ENCODE assay signal across 9 mouse cellular contexts in genomic region chr1:134343567-134343966, GRCm38 (mm10). TPM values are rescaled to one million over a fixed set of nuclear protein-coding genes. Genes with fewer than 3 reads are reported as not detected.
DNase-seq lines count a peak whose midpoint lies in the region; ATAC-seq lines count a peak whose summit lies in the region.
"Had no signal": no experiment of that assay in that cellular context is flagged by ENCODE, and none has a peak within 500 bp of the region (broad histone marks: within the 10 kb centered on the region; RNA-seq: fewer than 3 reads in every experiment).

No protein-coding gene starts in this region.

- H3K27ac ChIP-seq in heart, embryonic 14.5 days (replicated peaks in 1 of 2; ENCODE audit: control insufficient read depth in 1 of 2, insufficient read depth in 1 of 2, low read depth in 2 of 2, low read length in 2 of 2), result peak overlapping the region; percentile 16 to 63; a peak in 2 of 4 replicates
- no peak overlapping the region for H3K27ac ChIP-seq in forebrain, embryonic 12.5 days
- no peak overlapping the region for H3K27ac ChIP-seq in liver, embryonic 15.5 days (replicated peaks)

- H3K9ac ChIP-seq in heart, embryonic 14.5 days (ENCODE audit: low read length), result peak overlapping the region; percentile 76
- no peak overlapping the region for H3K9ac ChIP-seq in forebrain, embryonic 12.5 days
- H3K9ac ChIP-seq in liver, embryonic 15.5 days, result no peak overlapping the region

- peaks cover 28% of the 10 kb centered on the region for H3K36me3 ChIP-seq in heart, embryonic 14.5 days (ENCODE audit: control insufficient read depth, insufficient read depth, low read length)
- peaks cover 23% of the 10 kb centered on the region for H3K36me3 ChIP-seq in forebrain, embryonic 12.5 days (replicated peaks)
- peaks cover 24% of the 10 kb centered on the region for H3K36me3 ChIP-seq in liver, embryonic 15.5 days (replicated peaks)

- no peaks in the 10 kb centered on the region for H3K27me3 ChIP-seq in heart, embryonic 14.5 days (ENCODE audit: control insufficient read depth, insufficient read depth, low read length)
- H3K27me3 ChIP-seq in forebrain, embryonic 12.5 days, result 0 out of 2 replicates have a peak, but pooled peaks cover 10% of the 10 kb centered on the region
- H3K27me3 ChIP-seq in liver, embryonic 15.5 days, result peaks cover 25% of the 10 kb centered on the region

- no peaks in the 10 kb centered on the region for H3K9me3 ChIP-seq in heart, embryonic 14.5 days (ENCODE audit: control insufficient read depth, low read length)
- no peaks in the 10 kb centered on the region for H3K9me3 ChIP-seq in forebrain, embryonic 12.5 days
- H3K9me3 ChIP-seq in liver, embryonic 15.5 days (replicated peaks), result no peaks in the 10 kb centered on the region

- H3K4me3 ChIP-seq in heart, embryonic 14.5 days (ENCODE audit: control insufficient read depth in 1 of 2, insufficient read depth in 1 of 2, low read depth in 1 of 2, low read length in 2 of 2), result peak overlapping the region; percentile 53 to 74
- peak overlapping the region; percentile 48; the same call in 1 of the 2 replicates for H3K4me3 ChIP-seq in forebrain, embryonic 12.5 days (replicated peaks)
- no peak overlapping the region for H3K4me3 ChIP-seq in liver, embryonic 15.5 days (replicated peaks)

- H3K4me1 ChIP-seq in heart, embryonic 14.5 days (ENCODE audit: control insufficient read depth in 2 of 2, insufficient read depth in 2 of 2, low read length in 2 of 2), result peaks cover 20 to 54% of the 10 kb centered on the region in 2 experiments
- H3K4me1 ChIP-seq in forebrain, embryonic 12.5 days, result peaks cover 15% of the 10 kb centered on the region
- H3K4me1 ChIP-seq in liver, embryonic 15.5 days (replicated peaks), result peaks cover 14% of the 10 kb centered on the region

- 0% methylated on average over 2 of the region's 2 CpGs for WGBS in heart, embryonic 14.5 days
- WGBS in forebrain, embryonic 12.5 days, result 6% methylated on average over 2 of the region's 2 CpGs
- 16% methylated on average over 2 of the region's 2 CpGs for WGBS in liver, embryonic 15.5 days (ENCODE audit: insufficient replicate concordance)

- peak overlapping the region; percentile 78 for H3K4me2 ChIP-seq in heart, embryonic 14.5 days (ENCODE audit: low read length)
- peak overlapping the region; percentile 78 for H3K4me2 ChIP-seq in forebrain, embryonic 12.5 days
- 0 out of 2 replicates have a peak overlapping the region, but pooled peaks have one; percentile 69 for H3K4me2 ChIP-seq in liver, embryonic 15.5 days

- DNase-seq in heart, adult 8-10 months (ENCODE audit: low spot score), result no peak
- DNase-seq in R1 (ENCODE audit: low read depth, low spot score), result peak; percentile 34
- no peak for DNase-seq in thymus, postnatal 0 days (ENCODE audit: low spot score)
- DNase-seq in right cerebral cortex, postnatal 4 days, result no peak

- no peak for ATAC-seq in heart, embryonic 14.5 days (ENCODE audit: insufficient number of reproducible peaks, insufficient read depth, low FRiP score, low read depth)
- ATAC-seq in forebrain, embryonic 12.5 days (ENCODE audit: low FRiP score), result no peak
- ATAC-seq in liver, embryonic 15.5 days (ENCODE audit: insufficient read depth), result no peak
- ATAC-seq in megakaryocyte progenitor cell, adult 5-6 weeks (replicated peaks; ENCODE audit: poor library complexity), result no peak

RNA-seq across cellular contexts. Expression of gene Ppfia4, which starts 10.8 kb away (rescaled TPM):
- polyA plus RNA-seq in heart, embryonic 14.5 days (2014; fragmentation: Nextera tagmentation; extraction: Ambion mirVana), result 10.5 and 11.9 TPM in 2 replicates
- 1 to 10 TPM in 1 of 4 experiments, under 1 TPM in 3; 0.63 to 1.1 (median 0.95) TPM for total RNA-seq in heart, adult 8-10 months (2022)
- polyA plus RNA-seq in forebrain, embryonic 12.5 days (2016; fragmentation: Nextera tagmentation; extraction: Ambion mirVana), result 3.1 and 3.2 TPM in 2 replicates
- 1.8 and 2.1 TPM in 2 replicates for polyA plus RNA-seq in liver, embryonic 15.5 days (2015; fragmentation: Nextera tagmentation; extraction: Ambion mirVana)
- 2.1 and 3.2 TPM in 2 replicates for polyA plus RNA-seq in thymus, postnatal 0 days (2015; fragmentation: Nextera tagmentation; extraction: Ambion mirVana)
- 3.1 and 6.1 TPM in 2 replicates for total RNA-seq in megakaryocyte progenitor cell, adult 5-6 weeks (2015)
- 5.3 and 6.5 TPM in 2 replicates for total RNA-seq in megakaryocyte progenitor cell, adult 5-6 weeks (2017)

RNA-seq across cellular contexts. Expression of gene Tmem183a, which starts 18.2 kb away (rescaled TPM):
- 62.5 and 69.3 TPM in 2 replicates for polyA plus RNA-seq in heart, embryonic 14.5 days (2014; fragmentation: Nextera tagmentation; extraction: Ambion mirVana)
- 10 to 100 TPM; 11.4 to 20.0 (median 13.8) TPM for total RNA-seq in heart, adult 8-10 months (2022)
- 130 and 131 TPM in 2 replicates for polyA plus RNA-seq in forebrain, embryonic 12.5 days (2016; fragmentation: Nextera tagmentation; extraction: Ambion mirVana)
- 49.8 and 53.9 TPM in 2 replicates for polyA plus RNA-seq in liver, embryonic 15.5 days (2015; fragmentation: Nextera tagmentation; extraction: Ambion mirVana)
- 58.0 and 64.3 TPM in 2 replicates for polyA plus RNA-seq in thymus, postnatal 0 days (2015; fragmentation: Nextera tagmentation; extraction: Ambion mirVana)
- 42.1 and 45.9 TPM in 2 replicates for total RNA-seq in megakaryocyte progenitor cell, adult 5-6 weeks (2015)
- 43.3 and 71.6 TPM in 2 replicates for total RNA-seq in megakaryocyte progenitor cell, adult 5-6 weeks (2017)

RNA-seq across cellular contexts. Expression of gene 4933406M09Rik, which starts 42.2 kb away (rescaled TPM):
- polyA plus RNA-seq in heart, embryonic 14.5 days (2014; fragmentation: Nextera tagmentation; extraction: Ambion mirVana), result not detected in 2 replicates
- total RNA-seq in heart, adult 8-10 months (2022), result not detected
- polyA plus RNA-seq in forebrain, embryonic 12.5 days (2016; fragmentation: Nextera tagmentation; extraction: Ambion mirVana), result not detected in 2 replicates
- not detected in 2 replicates for polyA plus RNA-seq in liver, embryonic 15.5 days (2015; fragmentation: Nextera tagmentation; extraction: Ambion mirVana)
- not detected in 2 replicates for polyA plus RNA-seq in thymus, postnatal 0 days (2015; fragmentation: Nextera tagmentation; extraction: Ambion mirVana)
- not detected in 2 replicates for total RNA-seq in megakaryocyte progenitor cell, adult 5-6 weeks (2015)
- not detected in 2 replicates for total RNA-seq in megakaryocyte progenitor cell, adult 5-6 weeks (2017)
- polyA plus RNA-seq: liver, embryonic 16.5 days had no signal

RNA-seq across cellular contexts. Expression of gene Myog, which starts 53.8 kb away (rescaled TPM):
- polyA plus RNA-seq in heart, embryonic 14.5 days (2014; fragmentation: Nextera tagmentation; extraction: Ambion mirVana), result 0.62 and 0.70 TPM in 2 replicates
- not detected for total RNA-seq in heart, adult 8-10 months (2022)
- 1.2 TPM in 1 of 2 replicates, not detected in the other for polyA plus RNA-seq in forebrain, embryonic 12.5 days (2016; fragmentation: Nextera tagmentation; extraction: Ambion mirVana)
- 5.1 and 6.8 TPM in 2 replicates for polyA plus RNA-seq in liver, embryonic 15.5 days (2015; fragmentation: Nextera tagmentation; extraction: Ambion mirVana)
- 3.0 and 3.5 TPM in 2 replicates for polyA plus RNA-seq in thymus, postnatal 0 days (2015; fragmentation: Nextera tagmentation; extraction: Ambion mirVana)
- total RNA-seq in megakaryocyte progenitor cell, adult 5-6 weeks (2015), result not detected in 2 replicates
- not detected in 2 replicates for total RNA-seq in megakaryocyte progenitor cell, adult 5-6 weeks (2017)

Comparison
In these comparisons a context has a peak if more than half of its experiments do, and no peak if none do; other contexts are left out.
1. H3K27ac ChIP-seq: peak in heart, embryonic 14.5 days (2 of 2); none in forebrain, embryonic 12.5 days (single experiment) and liver, embryonic 15.5 days (single experiment).
2. Peak in every context shown above with its lines, with median percentiles within 50 percentile points of each other: H3K4me2 ChIP-seq.